Mouse (Mus musculus): ENCODE data around the gene Tpm4. TPM values are rescaled to one million over a fixed set of nuclear protein-coding genes. Genes with fewer than 3 reads are reported as not detected.

Tpm4 gene
- polyA plus RNA-seq, 1 experiment from 2014 or later = 300 TPM

GRCm38 (mm10) chr8:72177346-72177925, 42.7 kb downstream of the Tpm4 start:
- H3K27me3 ChIP-seq (replicated peaks; ENCODE audit: control insufficient read depth, insufficient read depth, low read length) = no peaks in the 10 kb centered on the region
- H3K27ac ChIP-seq (ENCODE audit: low read depth, low read length) = no peak overlapping the region
- peak; percentile 92 for TF ChIP-seq CTCF (IDR thresholded peaks at IDR 0.05; ENCODE audit: low read depth)
- H3K4me3 ChIP-seq (ENCODE audit: low read depth, low read length) = no peak overlapping the region
- no peaks in the 10 kb centered on the region for H3K9me3 ChIP-seq (ENCODE audit: control insufficient read depth)
- H3K36me3 ChIP-seq (ENCODE audit: control insufficient read depth, insufficient read depth) = peaks cover 95% of the 10 kb centered on the region
- no peaks in the 10 kb centered on the region for H3K4me1 ChIP-seq (replicated peaks; ENCODE audit: control insufficient read depth, insufficient read depth, low read length)
- ATAC-seq = peak; percentile 39; the same call in 1 of the 2 replicates
- H3K4me2 ChIP-seq (replicated peaks; ENCODE audit: low read depth) = no peak overlapping the region
- WGBS = 66% methylated on average over 5 of the region's 5 CpGs
- no peak overlapping the region for H3K9ac ChIP-seq (ENCODE audit: low read depth, low read length)

DNA sequence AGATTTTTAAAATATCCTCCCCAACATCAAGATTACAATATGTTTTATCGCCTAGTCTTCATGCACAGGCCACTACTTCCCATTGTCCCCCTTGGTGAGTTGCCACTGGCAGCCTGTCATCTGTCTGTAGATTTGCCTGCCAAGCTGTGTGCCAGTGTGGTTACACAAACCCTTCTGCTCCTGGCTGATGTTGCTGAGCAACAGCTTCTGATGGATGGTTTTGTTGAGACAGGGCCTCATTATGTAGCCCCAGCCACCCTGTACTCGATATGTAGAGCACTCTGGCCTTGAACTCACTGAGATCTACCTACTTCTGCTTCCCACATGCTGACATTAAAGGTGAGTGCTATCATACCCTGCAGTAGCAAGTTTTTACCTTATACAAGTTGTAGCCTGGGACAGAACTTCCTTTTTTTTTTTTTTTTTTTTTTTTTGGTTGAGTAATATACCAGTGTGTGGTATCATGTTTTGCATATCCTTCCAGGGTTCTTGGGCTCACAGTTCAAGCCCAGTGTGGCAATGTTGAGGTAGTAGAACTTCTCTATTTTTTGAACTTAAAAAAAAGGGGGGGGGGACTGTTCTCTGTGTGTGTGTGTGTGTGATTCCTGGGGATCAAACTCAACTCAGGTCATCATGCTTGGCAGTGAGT, 48.9 kb downstream of the Tpm4 start:
- H3K9me3 ChIP-seq (ENCODE audit: control insufficient read depth) = no peaks in the 10 kb centered on the region
- H3K36me3 ChIP-seq (ENCODE audit: control insufficient read depth, insufficient read depth) = peaks cover 33% of the 10 kb centered on the region
- H3K4me1 ChIP-seq (replicated peaks; ENCODE audit: control insufficient read depth, insufficient read depth, low read length) = no peaks in the 10 kb centered on the region; the same call in 1 of the 2 replicates
- no peak overlapping the region for H3K27ac ChIP-seq (ENCODE audit: low read depth, low read length)
- no peak overlapping the region for H3K9ac ChIP-seq (ENCODE audit: low read depth, low read length)
- no peaks in the 10 kb centered on the region for H3K27me3 ChIP-seq (replicated peaks; ENCODE audit: control insufficient read depth, insufficient read depth, low read length)
- WGBS = 78% methylated on average over 2 of the region's 2 CpGs
- no peak overlapping the region for H3K4me2 ChIP-seq (replicated peaks; ENCODE audit: low read depth)
- no peak for TF ChIP-seq CTCF (IDR thresholded peaks at IDR 0.05; ENCODE audit: low read depth)
- H3K4me3 ChIP-seq (ENCODE audit: low read depth, low read length) = no peak overlapping the region
- no peak for ATAC-seq

GRCm38 (mm10) chr8:72187793-72188331, 53.1 kb downstream of the Tpm4 start:
- no peaks in the 10 kb centered on the region; the same call in 1 of the 2 replicates for H3K4me1 ChIP-seq (replicated peaks; ENCODE audit: control insufficient read depth, insufficient read depth, low read length)
- no peak for ATAC-seq
- no peaks in the 10 kb centered on the region for H3K9me3 ChIP-seq (ENCODE audit: control insufficient read depth)
- H3K9ac ChIP-seq (ENCODE audit: low read depth, low read length) = no peak overlapping the region
- H3K36me3 ChIP-seq (ENCODE audit: control insufficient read depth, insufficient read depth) = no peaks in the 10 kb centered on the region
- no peak overlapping the region for H3K27ac ChIP-seq (ENCODE audit: low read depth, low read length)
- no peak overlapping the region for H3K4me3 ChIP-seq (ENCODE audit: low read depth, low read length)
- no peak overlapping the region for H3K4me2 ChIP-seq (replicated peaks; ENCODE audit: low read depth)
- WGBS = 90% methylated on average over 2 of the region's 2 CpGs
- H3K27me3 ChIP-seq (replicated peaks; ENCODE audit: control insufficient read depth, insufficient read depth, low read length) = no peaks in the 10 kb centered on the region
- no peak for TF ChIP-seq CTCF (IDR thresholded peaks at IDR 0.05; ENCODE audit: low read depth)

GRCm38 (mm10) chr8:72189417-72190214, 54.8 kb downstream of the Tpm4 start, which contains the start of gene Hsh2d:
Gene Hsh2d (plus strand): TSS chr8:72189638.
- Histone ChIP-seq H3K9ac (ENCODE audit: low read depth, low read length) (peak within 1 kb of the TSS; percentile 28; the same call in 1 of the 2 replicates), H3K27ac (ENCODE audit: low read depth, low read length) (peak within 1 kb of the TSS; percentile 76), H3K4me3 (ENCODE audit: low read depth, low read length) (peak within 1 kb of the TSS; percentile 31), H3K36me3 (ENCODE audit: control insufficient read depth, insufficient read depth) (no peaks in the 10 kb centered on the region), H3K4me2 (replicated peaks; ENCODE audit: low read depth) (peak within 1 kb of the TSS; percentile 59), H3K27me3 (replicated peaks; ENCODE audit: control insufficient read depth, insufficient read depth, low read length) (no peaks in the 10 kb centered on the region), H3K4me1 (replicated peaks; ENCODE audit: control insufficient read depth, insufficient read depth, low read length) (no peaks in the 10 kb centered on the region), H3K9me3 (ENCODE audit: control insufficient read depth) (no peaks in the 10 kb centered on the region)
- TF ChIP-seq CTCF (IDR thresholded peaks at IDR 0.05; ENCODE audit: low read depth) = peak; percentile 70
- WGBS = 45% methylated on average over 12 of the region's 12 CpGs
- ATAC-seq = peak; percentile 84

DNA sequence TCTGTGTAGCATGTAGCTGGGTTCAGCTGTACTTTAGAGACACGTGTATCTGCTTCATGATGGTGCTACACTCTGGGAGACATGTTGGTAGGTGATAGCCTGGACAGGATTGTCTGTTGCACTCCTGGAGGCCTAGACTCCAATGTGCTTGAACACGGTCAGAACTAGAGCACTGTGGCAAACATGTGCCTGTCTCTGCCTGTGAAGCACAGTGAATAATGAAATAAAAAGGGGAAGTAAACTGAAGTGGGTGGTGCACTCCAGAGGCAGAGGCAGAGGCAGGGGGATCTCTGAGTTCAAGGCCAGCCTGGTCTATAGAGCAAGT, 55.4 kb downstream of the Tpm4 start:
- Histone ChIP-seq H3K4me2 (replicated peaks; ENCODE audit: low read depth) (peak overlapping the region; percentile 59), H3K4me3 (ENCODE audit: low read depth, low read length) (peak overlapping the region; percentile 31; the same call in 1 of the 2 replicates), H3K9ac (ENCODE audit: low read depth, low read length) (peak overlapping the region; percentile 28; the same call in 1 of the 2 replicates), H3K9me3 (ENCODE audit: control insufficient read depth) (no peaks in the 10 kb centered on the region), H3K36me3 (ENCODE audit: control insufficient read depth, insufficient read depth) (no peaks in the 10 kb centered on the region), H3K27me3 (replicated peaks; ENCODE audit: control insufficient read depth, insufficient read depth, low read length) (no peaks in the 10 kb centered on the region), H3K27ac (ENCODE audit: low read depth, low read length) (peak overlapping the region; percentile 76), H3K4me1 (replicated peaks; ENCODE audit: control insufficient read depth, insufficient read depth, low read length) (no peaks in the 10 kb centered on the region)
- ATAC-seq = 0 out of 2 replicates have a peak, but pooled peaks have one; percentile 9
- WGBS = 53% methylated on average over 2 of the region's 2 CpGs
- no peak for TF ChIP-seq CTCF (IDR thresholded peaks at IDR 0.05; ENCODE audit: low read depth)

- H3K27ac ChIP-seq (ENCODE audit: low read depth, low read length) = no peak overlapping the region
These were observed 57.3 kb downstream of the Tpm4 start for GRCm38 (mm10) chr8:72192065-72192464.

More at GRCm38 (mm10) chr8:72192065-72192464, 57.3 kb downstream of the Tpm4 start:
- Histone ChIP-seq H3K4me3 (ENCODE audit: low read depth, low read length) (no peak overlapping the region), H3K9me3 (ENCODE audit: control insufficient read depth) (no peaks in the 10 kb centered on the region), H3K4me2 (replicated peaks; ENCODE audit: low read depth) (no peak overlapping the region), H3K27me3 (replicated peaks; ENCODE audit: control insufficient read depth, insufficient read depth, low read length) (no peaks in the 10 kb centered on the region), H3K36me3 (ENCODE audit: control insufficient read depth, insufficient read depth) (no peaks in the 10 kb centered on the region), H3K4me1 (replicated peaks; ENCODE audit: control insufficient read depth, insufficient read depth, low read length) (no peaks in the 10 kb centered on the region), H3K9ac (ENCODE audit: low read depth, low read length) (no peak overlapping the region)
- ATAC-seq = no peak
- no peak for TF ChIP-seq CTCF (IDR thresholded peaks at IDR 0.05; ENCODE audit: low read depth)
